Mouse (Mus musculus) erythroblast, adult 5-6 weeks (primary cell): ENCODE results near the gene Fcrla. TPM values are rescaled to one million over a fixed set of nuclear protein-coding genes. Genes with fewer than 3 reads are reported as not detected.

Source experiments
- ATAC-seq: replicated peaks from 2 replicates; pipeline ENCODE4 v1.8.0; 2016; ENCODE audit warnings: moderate number of reproducible peaks, mild to moderate bottlenecking, moderate TSS enrichment, inconsistent platforms; ENCODE audit not compliant: poor library complexity, low FRiP score, severe bottlenecking
- total RNA-seq, 2 experiments: library from RNA; stranded (forward) in 1 of 2; stranded (reverse) in 1 of 2; fragments of 150-400 nt in 1 of 2; fragments of 200-764, 138-1000 nt in 1 of 2; gene quantifications; 2 replicates each; pipeline versions ENCODE4 v1.2.3 to v1.2.4; 2015 to 2017; ENCODE audit warnings: low replicate concordance in 2 of 2

The Fcrla gene
- total RNA-seq, 2 experiments from 2014 or later, result 0.94 TPM; not detected in 1

DNA sequence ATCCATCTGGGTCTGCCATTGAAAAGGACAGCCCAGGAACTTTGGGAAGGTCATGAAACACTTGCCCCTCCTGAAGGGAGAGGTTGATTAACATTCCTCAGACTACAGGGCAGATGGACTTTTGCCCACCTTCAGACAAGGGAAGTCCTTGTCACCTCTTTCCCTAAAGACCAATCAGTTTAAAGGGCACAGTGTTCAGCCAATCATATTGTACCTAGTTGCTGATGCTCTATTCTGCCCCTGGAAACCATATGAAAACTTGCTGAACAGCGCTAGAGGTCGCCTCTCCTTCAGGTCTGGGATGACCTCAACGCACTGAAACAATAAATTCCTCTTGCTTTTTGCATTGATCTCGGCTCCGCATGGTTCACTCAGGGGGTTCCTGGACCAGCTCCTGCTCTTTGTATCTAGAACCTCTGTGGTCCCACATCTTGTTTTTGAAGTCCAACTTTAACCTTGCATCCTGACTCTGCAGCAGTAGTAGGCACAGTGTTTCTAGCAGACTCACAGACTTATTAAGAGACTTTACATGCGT, 6.1 kb upstream of the Fcrla start:
- ATAC-seq, result no peak

DNA sequence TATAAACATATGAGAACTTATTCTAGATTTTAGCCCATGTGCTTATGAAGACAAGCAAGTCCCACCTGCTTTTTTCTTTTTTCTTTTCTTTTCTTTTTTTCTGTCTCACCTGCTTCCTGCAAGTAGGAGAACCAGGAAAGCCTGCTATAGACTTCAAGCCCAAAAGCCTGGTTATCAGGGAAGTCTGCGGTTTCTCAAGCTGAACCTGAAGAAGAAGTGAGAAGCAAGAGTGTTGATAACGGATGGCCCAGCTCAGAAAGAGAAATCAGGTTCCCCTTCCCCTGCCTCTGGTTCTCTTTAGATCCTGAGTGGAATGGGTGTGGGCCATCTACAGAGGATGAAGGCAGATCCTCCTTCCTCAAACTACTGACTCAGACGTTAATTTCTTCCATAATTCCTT, 4.7 kb upstream of the Fcrla start:
- no peak for ATAC-seq

DNA sequence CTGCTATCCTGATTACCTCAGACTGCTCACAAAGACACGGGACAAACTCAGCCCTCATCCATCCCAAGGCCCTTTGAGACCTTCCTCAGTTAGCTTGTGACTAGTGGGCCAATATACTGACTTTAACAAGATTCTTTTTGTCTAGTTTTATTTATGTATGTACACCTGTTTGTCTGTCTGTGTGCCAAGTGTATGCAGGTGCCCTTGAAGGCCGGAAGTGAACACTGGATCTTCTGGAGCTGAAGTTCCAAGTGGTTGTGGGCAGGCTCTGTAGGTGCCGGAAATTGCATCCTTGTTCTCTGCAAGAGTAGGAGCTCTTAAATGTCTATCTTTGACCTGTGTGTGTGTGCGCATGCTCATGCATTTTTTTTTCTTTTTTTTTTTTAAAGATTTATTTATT, 1.9 kb upstream of the Fcrla start:
- ATAC-seq, result no peak

DNA sequence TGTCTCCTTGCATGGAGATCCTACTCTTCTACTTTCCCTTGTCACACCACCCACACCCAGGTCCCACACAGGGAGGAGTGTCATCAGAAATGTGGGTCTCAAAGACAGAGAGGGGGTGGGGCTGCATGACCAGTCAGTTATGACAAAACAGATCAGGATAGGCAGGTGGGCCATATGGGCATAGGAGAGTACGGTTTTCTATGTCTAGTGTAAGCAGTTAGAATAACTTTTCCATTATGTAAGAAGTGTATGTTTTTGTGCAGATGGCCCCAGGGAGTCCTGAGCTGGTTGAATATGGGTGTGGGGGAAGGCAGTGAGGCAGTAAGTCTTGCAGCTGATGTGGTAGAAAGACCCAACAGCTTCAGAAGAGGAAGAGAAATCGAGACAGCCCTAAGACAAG, 1.1 kb upstream of the Fcrla start:
- no peak for ATAC-seq

DNA sequence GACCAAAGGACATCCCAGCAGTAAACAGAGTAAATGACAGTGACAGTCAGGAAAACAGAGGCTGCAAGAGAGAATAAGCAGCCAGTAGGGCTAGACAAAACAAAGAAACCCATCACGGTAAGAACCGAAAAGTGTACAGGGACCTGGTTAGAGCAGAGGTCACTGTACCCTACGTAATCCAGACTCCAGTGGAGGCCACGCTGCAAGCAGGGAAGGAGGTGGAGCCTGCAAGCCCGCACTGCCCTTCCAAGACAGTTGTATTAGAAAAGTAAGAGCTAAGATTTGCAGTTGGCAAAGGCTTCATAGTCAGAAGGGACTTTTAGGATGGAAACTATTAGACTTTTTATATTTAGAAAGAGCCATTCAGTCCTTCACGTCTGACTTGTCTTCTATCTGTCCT, 442 bp downstream of the Fcrla start:
- no peak for ATAC-seq

DNA sequence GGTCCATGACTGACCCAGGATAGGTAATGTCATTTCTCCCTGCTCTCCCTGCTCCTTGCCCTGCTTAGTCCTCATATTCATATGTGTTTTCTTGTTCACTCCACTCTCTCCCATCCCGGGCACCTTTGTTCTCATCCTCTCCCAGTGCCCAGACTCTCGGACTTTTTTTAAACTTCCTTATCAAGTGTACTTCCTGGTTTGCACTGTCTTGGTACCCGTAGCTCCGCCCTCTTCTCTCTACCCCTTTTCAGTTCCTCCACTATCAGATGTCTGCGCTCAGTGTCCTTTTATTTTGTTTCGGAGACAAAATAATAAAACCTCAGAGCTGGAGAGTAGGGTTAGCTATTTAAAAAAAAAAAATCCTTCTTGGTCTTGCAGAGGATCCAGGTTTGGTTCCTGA, 2.9 kb downstream of the Fcrla start:
- no peak for ATAC-seq

DNA sequence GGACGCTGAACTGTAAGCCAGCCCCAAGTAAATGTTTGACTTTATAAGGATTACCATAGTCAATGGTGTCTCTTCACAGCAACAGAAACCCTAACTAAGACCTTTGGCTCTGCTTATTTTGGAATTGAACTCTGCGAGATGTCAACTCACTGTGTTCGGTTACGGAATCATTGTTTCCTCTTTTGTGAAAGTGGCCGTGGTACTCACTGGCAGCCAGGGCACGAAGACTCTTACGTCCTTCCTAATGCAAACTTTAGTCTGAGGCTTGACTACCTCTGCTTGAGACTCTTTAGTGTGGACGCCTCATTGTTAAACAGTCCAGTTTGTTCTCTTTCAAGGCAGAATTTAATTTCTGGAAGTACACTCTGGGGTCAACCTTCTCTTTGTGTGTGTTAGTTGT, 8.1 kb downstream of the Fcrla start:
- no peak for ATAC-seq

DNA sequence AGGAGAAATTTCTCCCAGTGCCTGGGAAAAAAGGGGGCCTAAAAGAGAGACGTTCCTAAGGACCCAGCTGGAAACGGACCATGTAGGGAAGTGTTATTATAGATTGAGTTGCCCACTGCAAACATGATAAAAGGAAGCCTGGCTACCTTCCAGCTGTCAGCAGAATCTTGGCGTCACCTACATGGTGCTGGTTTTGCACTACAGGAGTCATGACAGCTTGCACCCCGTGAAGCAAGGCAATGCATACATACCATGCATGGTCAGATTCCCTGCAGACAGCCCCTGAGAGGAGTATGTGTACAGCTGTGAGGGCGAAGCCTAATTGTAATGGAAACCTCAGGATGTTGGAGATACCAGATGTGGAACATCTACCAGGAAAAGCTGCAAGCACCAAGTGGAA, 11.7 kb downstream of the Fcrla start:
- ATAC-seq, result no peak

DNA sequence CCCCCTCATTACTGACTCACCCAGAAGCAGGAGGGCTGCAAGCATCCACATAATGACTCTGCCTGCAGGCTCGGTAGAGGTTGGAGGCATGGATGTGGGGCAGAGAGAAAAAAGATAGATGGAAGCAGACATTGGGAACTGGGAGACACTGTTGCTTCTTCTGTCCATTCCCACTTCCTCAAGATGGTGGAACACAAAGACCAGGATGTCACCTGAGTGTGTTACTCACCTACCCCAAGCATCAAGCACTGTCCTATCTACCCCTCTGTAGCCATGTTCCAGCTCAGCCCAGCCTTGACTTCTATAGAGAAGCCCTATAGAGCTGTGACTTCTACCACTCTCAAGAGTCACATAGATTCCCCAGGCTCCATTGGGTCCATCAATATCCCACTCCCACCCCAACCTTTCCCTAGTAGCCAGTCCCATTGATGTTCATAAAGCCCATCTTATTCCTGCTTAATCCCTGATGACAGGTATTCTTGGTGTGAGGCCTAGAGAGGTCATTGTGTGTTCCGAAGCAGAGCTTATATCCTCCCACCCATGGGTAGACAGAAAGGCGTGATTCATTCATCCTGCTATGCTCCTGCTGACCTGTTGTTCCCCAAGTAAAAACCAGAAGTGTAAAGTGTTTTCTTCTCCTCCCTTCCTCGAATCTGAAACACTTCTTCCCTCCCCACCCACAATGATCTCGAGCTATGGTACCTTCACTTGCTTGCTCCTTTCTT, 14.3 kb downstream of the Fcrla start, which contains the start of gene Fcrlb:
Gene Fcrlb, minus strand, starts transcription at position 51 of the 725 bp plus-strand sequence.
- ATAC-seq, result no peak

DNA sequence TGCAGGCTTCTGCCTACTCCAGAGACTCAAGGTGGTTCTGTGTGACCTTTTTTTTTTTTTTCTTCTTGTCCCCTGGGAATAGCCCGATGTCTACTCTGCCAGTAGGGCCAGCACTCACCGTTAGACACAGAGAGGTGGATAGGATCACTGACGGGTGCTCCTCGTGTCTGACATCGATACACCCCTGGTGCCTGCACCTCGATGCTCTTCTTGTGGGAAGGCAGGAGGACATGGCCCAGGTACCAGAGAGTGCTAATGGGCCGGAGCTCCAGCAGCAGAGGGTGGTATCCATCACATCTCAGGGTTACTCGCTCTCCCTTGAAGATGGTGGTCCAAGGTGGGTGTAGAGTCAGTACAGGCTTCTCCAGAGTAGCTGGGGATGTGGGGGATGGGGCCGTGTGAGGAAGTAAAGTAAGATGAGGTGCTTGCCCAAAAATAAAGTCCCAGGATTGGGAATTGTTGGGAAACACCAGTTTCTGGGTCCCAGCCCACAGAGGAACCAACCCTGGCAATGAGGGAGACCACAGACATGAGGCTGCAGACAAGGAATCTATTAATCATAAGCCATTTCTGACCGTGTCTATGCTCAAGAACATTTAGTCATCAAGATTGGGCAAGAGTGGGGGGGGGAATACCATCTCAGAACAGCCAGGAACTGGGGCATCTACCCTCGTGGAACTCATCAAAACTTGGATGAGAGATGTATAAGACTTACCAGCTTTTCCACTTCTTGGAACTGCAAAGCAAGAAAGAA, 15.3 kb downstream of the Fcrla start:
- no peak for ATAC-seq

DNA sequence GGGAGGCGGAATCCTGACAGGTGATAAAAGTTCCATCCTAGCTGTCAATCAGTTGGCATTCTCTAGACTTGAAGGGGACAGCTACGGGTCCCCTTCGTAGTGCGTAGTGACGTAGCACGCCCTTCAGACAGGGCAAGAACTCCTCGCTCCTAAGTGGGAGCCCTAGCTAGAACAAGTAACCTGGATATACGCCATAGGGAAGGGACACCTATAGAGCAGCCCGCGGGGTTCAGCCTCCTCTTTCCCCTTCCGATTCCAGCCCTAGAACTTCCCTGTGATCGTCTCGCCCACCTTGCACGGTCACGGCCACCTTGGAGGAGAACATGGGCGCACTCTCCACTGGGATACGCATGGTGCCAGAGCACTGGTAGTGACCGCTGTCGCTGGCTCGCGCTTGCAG, 19.0 kb downstream of the Fcrla start:
- ATAC-seq, result no peak

DNA sequence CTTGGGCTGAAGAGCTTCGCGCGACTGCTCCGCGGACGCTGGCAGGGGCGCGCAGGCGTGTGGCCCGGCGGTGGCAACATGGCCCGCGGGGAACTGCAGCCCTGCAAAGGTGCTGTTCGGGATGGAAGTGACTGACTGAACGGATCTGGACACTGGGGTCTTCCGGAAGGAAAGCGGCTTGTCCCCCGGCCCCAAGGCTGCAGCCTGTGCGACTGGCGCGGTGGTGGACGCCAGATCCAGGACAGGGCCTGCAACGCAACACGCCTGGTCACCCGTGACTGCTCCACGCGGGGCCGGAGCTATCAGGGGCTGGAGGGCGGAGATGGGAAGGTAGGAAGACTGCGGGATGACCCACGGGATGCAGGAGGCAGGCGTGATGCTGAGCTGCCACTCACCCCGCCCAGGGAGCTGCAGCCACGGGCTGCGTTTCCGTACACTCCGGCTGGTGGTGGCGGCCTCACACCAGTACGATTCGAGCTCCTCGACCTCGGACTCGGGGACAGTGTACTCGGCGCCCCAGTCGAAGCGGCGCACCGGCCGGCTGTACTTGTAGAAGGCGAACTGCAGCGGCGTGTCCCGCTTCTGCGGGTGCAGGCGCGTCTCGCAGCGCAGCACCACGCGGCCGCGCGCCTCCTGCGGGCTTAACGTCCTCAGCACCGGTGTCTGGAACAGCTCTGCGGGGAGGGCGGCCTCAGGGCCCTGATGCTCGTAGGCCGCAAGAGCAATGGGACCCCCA, 19.8 kb downstream of the Fcrla start:
- ATAC-seq, result no peak

DNA sequence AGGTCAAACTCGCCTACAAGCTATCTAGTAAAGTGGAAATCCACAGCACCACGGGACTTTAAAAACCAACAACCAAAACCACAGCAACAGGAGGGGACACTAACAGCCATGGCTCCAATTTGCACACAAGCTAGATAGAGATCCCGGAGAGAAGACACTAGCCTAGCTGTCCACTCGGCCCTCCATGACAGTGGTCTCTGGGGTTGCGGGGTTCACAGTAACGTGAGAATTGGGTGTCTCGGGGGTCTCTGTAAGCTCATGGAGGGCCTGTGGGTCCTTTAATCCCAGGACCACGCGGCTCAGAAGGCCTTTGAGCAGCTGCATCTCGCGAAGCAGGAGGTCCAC, 20.3 kb downstream of the Fcrla start:
- ATAC-seq, result no peak

DNA sequence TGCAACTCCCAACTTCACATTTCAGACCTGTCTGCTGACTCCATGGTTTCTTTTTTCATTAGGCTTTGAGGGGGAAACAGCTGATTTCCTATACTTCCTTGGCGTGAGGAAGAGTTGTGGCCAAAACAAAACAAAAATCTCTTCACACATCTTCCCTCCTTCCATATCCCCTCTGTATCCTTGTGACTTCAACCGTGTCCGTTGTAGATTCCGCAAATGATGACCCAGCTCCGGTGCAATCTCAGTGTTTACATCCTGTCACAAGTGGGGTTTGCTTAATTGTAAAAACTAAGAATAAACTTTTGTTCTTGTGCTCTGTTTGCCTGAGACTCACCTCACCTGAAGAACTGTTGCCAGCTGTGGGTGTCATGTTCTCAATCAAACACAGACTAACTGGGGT, 23.9 kb downstream of the Fcrla start:
- ATAC-seq, result no peak

DNA sequence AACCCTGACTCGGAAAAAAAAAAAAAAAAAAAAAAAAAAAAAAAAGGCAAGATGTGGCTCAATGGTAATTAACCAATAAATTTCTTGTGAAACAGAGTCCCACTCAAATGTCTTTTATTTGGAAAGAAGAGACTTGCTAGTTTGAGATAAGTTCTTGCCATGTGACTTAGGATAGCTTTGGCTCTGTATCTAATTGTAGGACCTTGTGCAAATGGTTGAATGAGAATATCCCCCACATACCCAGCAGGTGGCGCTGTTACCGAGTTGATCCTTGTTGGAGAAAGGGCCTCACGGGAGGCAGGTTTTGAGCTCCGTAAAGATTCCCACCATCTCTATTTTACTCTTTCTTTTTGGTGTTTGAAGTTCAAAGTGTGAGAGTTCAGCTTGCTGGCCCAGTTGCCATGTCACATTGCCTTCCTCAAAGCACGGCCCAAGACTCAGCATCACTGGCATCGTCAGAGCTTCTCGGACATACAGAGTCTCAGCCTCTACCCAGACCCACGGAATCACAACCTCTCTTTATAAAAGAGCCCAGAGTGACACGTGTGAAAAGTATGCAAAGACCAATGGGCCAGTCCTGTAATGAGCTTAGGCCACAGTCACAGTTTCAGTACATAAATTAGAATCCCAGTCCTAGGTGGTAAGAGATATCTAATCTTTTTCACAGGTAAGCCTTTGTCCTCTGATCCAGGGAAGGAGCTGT, 25.7 kb downstream of the Fcrla start:
- ATAC-seq, result peak; percentile 79

DNA sequence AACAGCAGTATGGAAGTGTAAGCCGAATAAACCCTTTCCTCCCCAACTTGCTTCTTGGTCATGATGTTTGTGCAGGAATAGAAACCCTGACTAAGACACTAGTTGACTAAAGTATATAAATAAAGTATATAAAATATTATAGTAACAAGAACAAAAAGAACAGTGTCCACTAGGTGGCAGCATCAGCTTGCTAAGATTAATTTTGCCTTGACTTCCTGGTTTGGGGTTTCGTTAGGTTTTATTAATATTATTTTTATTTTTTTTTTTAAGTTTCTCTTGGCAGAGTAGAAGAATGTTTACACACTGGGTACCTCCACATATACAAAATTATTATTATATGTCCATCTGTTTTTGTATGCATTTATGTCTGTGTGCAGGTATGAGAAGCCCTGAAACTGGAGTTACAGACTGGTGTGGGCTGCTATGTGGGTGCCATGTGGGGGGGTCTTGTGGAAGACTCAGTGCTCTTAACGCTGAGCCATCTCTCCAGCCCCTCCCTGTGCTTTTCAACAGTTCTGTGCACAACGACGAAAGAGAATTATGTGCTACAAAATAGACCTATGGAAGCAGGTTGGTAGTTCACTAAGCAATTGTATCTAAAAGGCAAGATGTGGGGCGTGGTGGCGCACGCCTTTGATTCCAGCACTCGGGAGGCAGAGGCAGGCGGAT, 26.4 kb downstream of the Fcrla start:
- 0 out of 2 replicates have a peak, but pooled peaks have one; percentile 55 for ATAC-seq

DNA sequence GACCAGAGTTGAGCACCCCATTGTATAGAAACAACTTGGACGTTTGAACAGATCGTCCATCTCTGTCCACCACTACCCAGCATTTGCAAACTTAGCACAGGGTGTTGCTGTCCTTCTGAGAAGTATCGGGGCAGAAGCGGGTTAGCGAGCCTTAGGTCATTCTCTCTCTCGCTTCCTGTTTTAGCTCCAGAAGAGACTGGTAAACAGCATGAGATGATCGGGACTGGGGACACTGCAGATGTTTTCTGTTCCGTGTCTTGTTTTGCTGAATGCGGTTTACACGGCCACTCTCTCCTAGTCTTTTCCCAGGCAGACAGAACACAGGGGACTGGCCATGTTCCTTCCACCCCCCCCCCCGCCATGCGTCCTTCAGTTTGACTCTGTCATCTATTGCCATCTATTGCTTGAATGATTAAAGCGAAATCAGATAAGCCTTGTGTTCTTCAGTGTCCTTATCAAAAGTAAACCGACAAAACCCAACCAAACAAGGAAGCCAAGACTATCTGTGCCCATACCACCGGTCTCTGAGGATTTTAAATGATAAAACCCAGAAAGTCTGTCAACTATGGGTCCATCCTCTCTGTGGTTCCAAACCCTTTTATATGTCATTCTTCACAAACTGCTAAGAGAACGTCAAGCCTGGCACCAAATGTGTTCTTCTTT, 28.8 kb downstream of the Fcrla start:
- no peak for ATAC-seq

DNA sequence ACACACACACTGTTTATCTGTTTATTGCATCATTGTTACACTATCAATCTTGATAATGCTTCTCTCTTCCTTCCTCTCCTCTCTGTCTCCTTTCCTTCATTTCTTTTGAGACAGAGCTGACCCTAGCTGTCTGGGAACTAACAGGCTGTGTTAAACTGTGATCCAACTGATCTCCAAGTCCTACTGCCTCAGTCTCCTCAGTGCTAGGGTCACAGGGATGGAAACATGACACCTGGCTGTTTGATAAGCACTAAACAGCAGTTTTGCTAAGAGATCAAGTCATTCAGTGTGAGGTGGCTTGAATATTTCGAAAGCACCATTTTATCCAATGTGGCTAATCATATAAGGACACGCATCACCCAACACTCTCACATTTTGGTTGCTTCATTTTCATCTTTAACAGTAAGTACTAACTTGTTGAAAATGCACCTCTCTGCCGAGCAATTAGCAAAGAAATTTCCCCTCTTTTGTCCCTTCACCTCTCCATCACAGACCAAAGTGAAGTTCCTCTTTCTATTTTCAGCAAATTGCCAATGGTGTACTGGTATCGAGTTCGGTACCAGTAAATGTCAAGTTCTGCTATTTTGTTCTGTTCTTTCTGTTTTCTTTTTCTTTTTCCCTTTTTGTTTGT, 30.6 kb downstream of the Fcrla start:
- ATAC-seq, result no peak
